Mouse (Mus musculus) heart, adult 2 months (tissue): ENCODE results near the gene Gstm4.

ENCODE experiments used
- CTCF ChIP-seq: fragments of 200-600 bp; IDR thresholded peaks from 2 replicates; pipeline ENCODE4 v1.8.1; 2022; ENCODE audit warnings: antibody characterized with exemption, mild to moderate bottlenecking, moderate library complexity
- POLR2A ChIP-seq: fragments of 200-500 bp; IDR thresholded peaks from 2 replicates; pipeline ENCODE4 v1.6.1; 2011; ENCODE audit warnings: mild to moderate bottlenecking, low read depth, low read length, control low read depth; ENCODE audit not compliant: insufficient read depth

DNA sequence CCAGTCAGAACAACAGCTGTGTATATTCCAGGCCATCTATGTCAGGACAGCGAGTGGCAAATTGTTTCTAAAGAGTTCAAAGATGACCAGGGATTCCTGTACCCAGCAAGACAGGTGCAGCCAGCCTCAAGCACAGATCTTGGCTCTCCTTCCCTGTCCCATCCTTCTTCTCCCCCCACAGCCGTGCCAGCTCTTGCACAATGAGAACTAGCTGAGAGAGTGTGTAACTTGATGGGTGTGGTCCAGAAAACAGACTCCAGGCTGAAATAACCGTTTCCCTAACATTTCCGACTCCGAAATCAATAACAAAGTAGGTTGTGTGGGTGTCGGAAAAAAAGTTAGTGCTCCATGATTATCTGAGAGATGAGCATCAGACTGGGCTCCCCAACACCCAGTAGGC is 22.0 kb downstream of the Gstm4 start:
- TF ChIP-seq CTCF: no peak
- TF ChIP-seq POLR2A: no peak
